Mouse (Mus musculus): Measurements from ENCODE around the gene Id3.

GRCm38 (mm10) chr4:136146712-136147154 lies 3.4 kb downstream of the Id3 start:
- TF ChIP-seq CTCF (IDR thresholded peaks at IDR 0.05; ENCODE audit: low read depth, low read length) = no peak
- TF ChIP-seq POLR2A (IDR thresholded peaks at IDR 0.05; ENCODE audit: borderline replicate concordance, low read depth, low read length) = no peak
